Mouse (Mus musculus): ENCODE data around the gene Nr1h3.

GRCm38 (mm10) chr2:91137481-91137880, 65.2 kb downstream of the Nr1h3 start:
- no peak for TF ChIP-seq CTCF (IDR thresholded peaks at IDR 0.05; ENCODE audit: low read depth, low read length)
- no peak for TF ChIP-seq GATA1 (IDR thresholded peaks at IDR 0.05; ENCODE audit: borderline replicate concordance, low read length)
- no peak for TF ChIP-seq POLR2AphosphoS5 (IDR thresholded peaks at IDR 0.05; ENCODE audit: insufficient replicate concordance, low read depth, low read length)
- TF ChIP-seq TAL1 (conservative IDR thresholded peaks at IDR 0.05; ENCODE audit: low read depth, low read length), result no peak
- TF ChIP-seq GATA2 (IDR thresholded peaks at IDR 0.05; ENCODE audit: borderline replicate concordance, low read depth, low read length), result no peak

Data from G1E (cell line).